Mouse (Mus musculus) CD4-positive, CD25-positive, alpha-beta regulatory T cell, adult 4 months (primary cell): ENCODE measurements at regions not wholly inside any gene's neighbourhood (a gene's known extent, or its start where the extent isn't known, plus 50 kb on each side); places are given as distances from the start of the nearest gene placed in this dataset.

ENCODE experiments used
- ATAC-seq: one replicate; pipeline ENCODE4 v1.8.0; 2017

- peak; percentile 67 for ATAC-seq
These were observed 68.5 kb upstream of the H2afz start for GRCm38 (mm10) chr3:137795754-137796315.

- peak; percentile 68 for ATAC-seq
These were observed 65.5 kb upstream of the H2afz start for GRCm38 (mm10) chr3:137798769-137799168.

- ATAC-seq = no peak
These were observed 62.8 kb upstream of the H2afz start for GRCm38 (mm10) chr3:137801402-137802020.

GRCm38 (mm10) chr3:137807423-137807822 is 56.9 kb upstream of the H2afz start:
- no peak for ATAC-seq

DNA sequence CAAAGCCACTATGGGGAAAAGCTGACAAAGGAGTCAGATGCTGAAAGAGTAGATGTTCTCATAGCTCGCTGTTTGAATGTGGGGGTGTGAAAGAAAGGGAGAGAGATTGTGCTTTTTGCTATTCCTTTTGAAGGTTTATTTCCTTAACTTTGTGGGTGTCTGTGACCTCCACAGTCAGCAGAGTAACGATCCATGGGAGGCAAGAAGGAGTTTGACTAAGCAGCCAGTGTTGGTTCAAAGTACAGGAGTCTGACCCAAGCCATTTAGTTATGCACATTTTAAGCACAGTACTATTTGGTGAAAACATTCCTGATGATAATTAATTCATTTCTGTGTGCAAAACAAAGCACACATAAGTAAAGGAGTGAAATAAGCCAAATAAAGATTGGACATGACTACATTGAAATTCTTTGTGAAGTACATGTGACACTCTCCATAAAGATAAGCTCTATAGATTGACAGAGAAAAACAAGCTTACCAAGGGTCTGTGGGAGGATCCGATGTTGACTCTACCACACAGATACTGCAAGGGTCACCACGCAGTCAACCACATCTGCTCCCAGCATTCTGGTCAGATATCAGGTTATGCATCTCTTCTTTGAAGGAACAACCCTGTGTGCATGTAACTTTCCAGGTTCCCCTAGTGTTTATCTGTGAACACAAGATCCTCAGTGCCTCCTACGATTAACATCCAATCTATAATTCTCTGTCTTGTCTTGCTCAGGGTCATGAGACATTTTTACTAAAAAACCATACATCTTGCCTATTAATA is 56.2 kb upstream of the H2afz start:
- no peak for ATAC-seq

- peak; percentile 95 for ATAC-seq
These were observed 54.2 kb upstream of the H2afz start for GRCm38 (mm10) chr3:137810123-137810522.
